Mouse (Mus musculus) stomach, embryonic 15.5 days (tissue): Measurements from ENCODE around the gene Nlrx1. TPM values are rescaled to one million over a fixed set of nuclear protein-coding genes. Genes with fewer than 3 reads are reported as not detected.

ENCODE experiments used
- ATAC-seq: fragments of 200-750 bp; cut with Nextera tagmentation; 2 replicates; pipeline ENCODE4 v1.8.0; 2017; ENCODE audit warnings: low read depth, moderate number of reproducible peaks, moderate TSS enrichment; ENCODE audit not compliant: insufficient read depth, low FRiP score
- H3K27ac ChIP-seq: fragments of 300-500 bp; sonication (generic); 2 replicates; pipeline ENCODE4 v1.5.1; 2015; ENCODE audit warnings: mild to moderate bottlenecking, inconsistent platforms
- H3K27me3 ChIP-seq: fragments of 300-500 bp; sonication (generic); replicated peaks from 2 replicates; pipeline ENCODE4 v1.6.1; 2015; ENCODE audit warnings: inconsistent platforms
- H3K36me3 ChIP-seq: fragments of 300-500 bp; sonication (generic); 2 replicates; pipeline ENCODE4 v1.6.1; 2015; ENCODE audit warnings: inconsistent platforms
- H3K4me1 ChIP-seq: fragments of 300-500 bp; sonication (generic); 2 replicates; pipeline ENCODE4 v1.6.1; 2015; ENCODE audit warnings: inconsistent platforms
- H3K4me2 ChIP-seq: fragments of 300-500 bp; sonication (generic); 2 replicates; pipeline ENCODE4 v1.6.1; 2015; ENCODE audit warnings: mild to moderate bottlenecking, inconsistent platforms
- H3K4me3 ChIP-seq: fragments of 300-500 bp; sonication (generic); replicated peaks from 2 replicates; pipeline ENCODE4 v1.5.1; 2015; ENCODE audit warnings: inconsistent platforms
- H3K9ac ChIP-seq: fragments of 300-500 bp; sonication (generic); 2 replicates; pipeline ENCODE4 v1.6.1; 2015; ENCODE audit warnings: inconsistent platforms
- H3K9me3 ChIP-seq: fragments of 300-500 bp; sonication (generic); 2 replicates; pipeline ENCODE4 v1.6.1; 2016; ENCODE audit warnings: inconsistent platforms
- WGBS: fragments of 180-500 bp; shearing (Covaris S2); methylation state at CpG from one replicate; pipeline ENCODE4 v1.1.7; 2015; 5-methylcytosine and 5-hydroxymethylcytosine counted together
- polyA plus RNA-seq: library from polyadenylated mRNA; unstranded; fragments of >200 nt; fragmentation: Nextera tagmentation; extraction: Ambion mirVana; gene quantifications from 2 replicates; pipeline ENCODE4 v1.2.1, GENCODE M21; 2015

The Nlrx1 gene
- polyA plus RNA-seq, 1 experiment from 2014 or later, result 8.9 TPM

DNA sequence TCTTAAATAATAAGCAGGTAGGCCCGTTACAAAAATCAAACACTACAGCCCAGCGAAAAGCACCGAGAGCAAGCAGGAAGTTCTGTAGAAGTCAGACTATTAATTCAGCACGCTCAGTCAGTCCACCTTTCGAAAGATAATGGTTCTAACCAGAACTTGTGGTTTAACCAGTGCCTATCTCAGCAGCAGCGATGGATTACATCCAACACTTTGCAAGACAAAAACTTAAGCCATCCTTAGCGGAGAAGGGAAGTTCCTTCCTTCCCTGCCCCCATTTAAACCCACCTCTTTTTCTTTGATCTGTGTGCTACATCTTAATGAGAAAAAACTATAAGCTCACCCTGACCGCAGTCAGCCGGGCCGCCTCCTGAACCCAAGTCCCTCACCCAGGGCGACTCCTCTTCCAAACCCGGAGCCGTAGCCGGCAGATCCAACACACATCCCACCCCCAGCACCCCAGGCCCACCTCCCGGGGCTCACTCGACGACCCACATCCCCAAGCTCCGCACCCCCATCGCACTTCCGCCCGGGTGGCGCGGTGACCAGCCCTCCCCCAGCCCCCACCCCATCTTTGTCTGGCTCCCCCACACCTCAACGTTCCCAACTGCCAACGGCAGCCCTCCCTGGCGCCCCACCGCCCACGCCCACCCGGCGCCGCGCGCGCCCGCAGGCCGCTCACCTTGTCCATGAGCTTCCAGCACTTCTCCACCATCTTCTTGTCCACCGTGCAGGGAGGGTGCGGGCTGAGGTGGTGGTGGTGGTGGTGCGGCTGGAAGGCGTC, 35.2 kb downstream of the Nlrx1 start:
- peak; percentile 67 for ATAC-seq
- peaks cover 15% of the 10 kb centered on the region; the same call in 1 of the 2 replicates for H3K4me1 ChIP-seq
- H3K27ac ChIP-seq, result peak overlapping the region; percentile 86
- H3K4me2 ChIP-seq, result peak overlapping the region; percentile 65
- H3K9me3 ChIP-seq, result no peaks in the 10 kb centered on the region
- H3K9ac ChIP-seq, result peak overlapping the region; percentile 56
- WGBS, result under 1% methylated on average over 40 of the region's 40 CpGs
- H3K36me3 ChIP-seq, result no peaks in the 10 kb centered on the region
- H3K27me3 ChIP-seq, result no peaks in the 10 kb centered on the region
- H3K4me3 ChIP-seq, result peak overlapping the region; percentile 56

DNA sequence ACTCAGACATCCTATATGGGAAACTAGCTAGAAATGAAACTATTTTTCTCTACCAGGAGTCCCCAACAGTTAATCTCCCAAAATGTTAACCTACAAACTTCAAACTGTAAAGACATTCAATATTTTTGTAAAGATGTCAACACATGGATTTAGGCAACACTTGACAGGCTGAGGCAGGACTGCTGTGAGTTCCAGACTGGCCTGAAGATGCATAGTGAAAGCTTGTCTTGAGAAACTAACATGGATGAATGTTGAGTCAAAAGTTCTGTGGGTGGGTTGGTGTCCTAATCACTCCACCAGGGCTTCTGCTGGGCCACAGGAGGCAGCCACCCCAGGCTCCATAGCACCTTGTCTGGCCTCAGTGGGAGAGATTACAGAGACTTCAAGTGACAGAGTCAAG, 36.8 kb downstream of the Nlrx1 start:
- peak overlapping the region; percentile 65; the same call in 1 of the 2 replicates for H3K4me2 ChIP-seq
- H3K9me3 ChIP-seq, result no peaks in the 10 kb centered on the region
- peaks cover 15% of the 10 kb centered on the region; the same call in 1 of the 2 replicates for H3K4me1 ChIP-seq
- no peak for ATAC-seq
- H3K27me3 ChIP-seq, result no peaks in the 10 kb centered on the region
- H3K36me3 ChIP-seq, result no peaks in the 10 kb centered on the region
- no peak overlapping the region for H3K9ac ChIP-seq
- no peak overlapping the region for H3K4me3 ChIP-seq
- no peak overlapping the region for H3K27ac ChIP-seq

DNA sequence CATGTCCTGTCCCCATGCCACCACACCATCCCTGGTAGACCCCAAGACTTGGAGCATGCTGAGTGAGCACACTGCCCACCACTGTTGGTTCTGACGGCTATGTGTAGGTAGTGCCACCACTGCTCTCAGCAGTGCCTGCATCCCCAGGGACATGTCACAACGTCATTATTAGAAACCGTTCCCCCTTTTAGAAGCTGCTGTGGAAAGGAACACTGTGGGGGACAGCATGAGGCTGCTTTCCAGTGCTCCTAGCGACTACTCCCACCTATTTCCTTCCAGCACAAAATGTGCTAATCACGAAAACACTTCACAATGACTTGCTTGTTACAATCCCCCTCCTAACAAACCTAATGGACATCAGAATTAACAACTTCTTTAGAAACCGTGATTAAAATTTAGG, 42.4 kb downstream of the Nlrx1 start:
- Histone ChIP-seq H3K27ac (no peak overlapping the region; the same call in 1 of the 2 replicates), H3K36me3 (no peaks in the 10 kb centered on the region), H3K9ac (no peak overlapping the region), H3K27me3 (no peaks in the 10 kb centered on the region), H3K9me3 (no peaks in the 10 kb centered on the region), H3K4me3 (no peak overlapping the region), H3K4me1 (peaks cover 3% of the 10 kb centered on the region; the same call in 1 of the 2 replicates), H3K4me2 (no peak overlapping the region)
- ATAC-seq, result no peak
- 55% methylated on average over 6 of the region's 6 CpGs for WGBS

DNA sequence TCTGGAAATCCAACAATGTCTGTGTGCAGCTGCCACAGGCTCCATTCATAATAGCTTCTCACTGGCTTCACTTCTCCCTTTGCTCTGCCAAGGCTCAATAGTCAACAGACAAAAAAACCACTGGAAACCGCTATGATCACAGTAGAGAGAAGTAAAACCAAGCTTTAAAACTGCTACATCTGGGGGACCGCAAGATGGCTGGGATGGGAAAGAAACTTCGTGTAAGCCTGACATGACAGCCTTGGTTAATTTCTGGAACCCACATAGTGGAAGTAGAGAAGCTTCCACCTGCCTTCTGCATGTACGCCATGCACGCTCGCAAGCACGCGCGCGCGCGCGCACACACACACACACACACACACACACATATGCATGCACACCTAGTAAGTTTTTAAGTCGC, 54.9 kb downstream of the Nlrx1 start:
- no peak overlapping the region for H3K4me2 ChIP-seq
- H3K27me3 ChIP-seq, result no peaks in the 10 kb centered on the region
- no peak overlapping the region; the same call in 1 of the 2 replicates for H3K27ac ChIP-seq
- peaks cover 5% of the 10 kb centered on the region; the same call in 1 of the 2 replicates for H3K36me3 ChIP-seq
- no peak for ATAC-seq
- H3K9ac ChIP-seq, result no peak overlapping the region
- 97% methylated on average over 14 of the region's 14 CpGs for WGBS
- H3K4me1 ChIP-seq, result no peaks in the 10 kb centered on the region
- H3K4me3 ChIP-seq, result no peak overlapping the region
- no peaks in the 10 kb centered on the region for H3K9me3 ChIP-seq

DNA sequence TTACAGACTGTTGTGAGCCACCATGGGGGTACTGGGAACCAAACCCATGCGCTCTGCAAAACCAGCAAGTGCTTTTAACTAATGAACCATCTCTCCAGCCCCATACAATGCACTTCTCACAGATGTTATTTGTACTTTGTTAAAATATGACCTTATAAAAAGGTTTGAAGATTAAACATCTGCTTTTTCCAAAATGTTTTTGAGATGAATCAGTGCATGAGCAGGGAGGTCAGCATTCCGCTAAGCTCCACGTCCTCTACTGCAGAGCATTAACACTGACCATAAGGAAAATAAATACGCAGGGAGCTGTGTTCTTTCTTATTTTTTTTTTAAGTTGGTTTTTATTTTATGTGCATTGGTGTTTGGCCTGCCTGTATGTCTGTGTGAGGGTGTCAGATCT, 56.0 kb downstream of the Nlrx1 start:
- Histone ChIP-seq H3K9me3 (no peaks in the 10 kb centered on the region), H3K9ac (no peak overlapping the region), H3K36me3 (peaks cover 5% of the 10 kb centered on the region; the same call in 1 of the 2 replicates), H3K27ac (no peak overlapping the region), H3K27me3 (no peaks in the 10 kb centered on the region), H3K4me2 (no peak overlapping the region), H3K4me3 (no peak overlapping the region), H3K4me1 (no peaks in the 10 kb centered on the region)
- 77% methylated on average over 4 of the region's 4 CpGs for WGBS
- no peak for ATAC-seq

DNA sequence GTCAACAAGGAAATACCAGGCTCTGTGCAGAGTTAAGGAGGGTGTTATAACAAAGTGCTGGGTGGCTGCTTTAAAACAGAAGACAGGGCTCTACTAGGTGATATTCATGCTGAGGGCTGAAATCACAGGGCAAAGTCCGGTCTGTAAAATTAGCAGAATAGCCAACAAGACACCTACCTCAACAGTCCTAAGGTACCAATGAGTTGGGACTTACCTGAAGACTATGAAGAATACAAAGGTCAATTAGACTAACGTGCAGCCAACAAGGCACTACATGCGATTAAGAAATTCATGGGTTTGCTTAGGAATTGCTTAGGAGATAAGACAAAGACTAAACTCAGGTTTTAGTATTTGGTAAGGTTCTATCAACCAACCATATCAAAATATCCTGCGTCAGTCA, 59.0 kb downstream of the Nlrx1 start:
- Histone ChIP-seq H3K36me3 (peaks cover 5% of the 10 kb centered on the region; the same call in 1 of the 2 replicates), H3K4me3 (no peak overlapping the region), H3K4me1 (no peaks in the 10 kb centered on the region), H3K4me2 (no peak overlapping the region), H3K9me3 (no peaks in the 10 kb centered on the region), H3K27ac (no peak overlapping the region), H3K9ac (no peak overlapping the region), H3K27me3 (no peaks in the 10 kb centered on the region)
- 86% methylated on average over 4 of the region's 4 CpGs for WGBS
- ATAC-seq, result no peak

DNA sequence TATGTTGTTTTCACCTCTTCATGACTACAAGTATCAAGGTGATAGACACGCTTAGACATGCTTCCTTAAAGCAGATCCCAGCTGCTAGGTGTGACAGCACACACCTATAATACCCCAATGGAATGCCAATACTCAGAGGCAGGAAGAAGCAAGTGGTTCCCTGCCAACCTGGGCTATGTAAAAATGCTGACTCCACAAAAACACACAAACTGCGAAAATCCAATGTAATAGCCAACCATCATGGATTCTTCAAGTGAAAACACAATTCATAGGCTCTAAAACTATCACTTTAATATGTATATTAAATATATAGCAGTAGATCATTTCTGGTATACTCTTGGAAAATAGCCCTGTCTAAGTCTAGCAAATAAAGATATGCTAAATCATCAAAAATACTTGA, 60.6 kb downstream of the Nlrx1 start:
- whole genome bisulfite sequencing, result 79% methylated on average over 2 of the region's 2 CpGs
- H3K36me3 ChIP-seq, result peaks cover 5% of the 10 kb centered on the region; the same call in 1 of the 2 replicates
- no peak for ATAC-seq
- no peak overlapping the region for H3K4me2 ChIP-seq
- H3K27me3 ChIP-seq, result no peaks in the 10 kb centered on the region
- no peak overlapping the region for H3K27ac ChIP-seq
- H3K4me1 ChIP-seq, result no peaks in the 10 kb centered on the region
- H3K4me3 ChIP-seq, result no peak overlapping the region
- H3K9ac ChIP-seq, result no peak overlapping the region
- H3K9me3 ChIP-seq, result no peaks in the 10 kb centered on the region

Other genes starting within 250 kb of the Nlrx1 start
- gene Thy1, start 225.2 kb downstream of the Nlrx1 start, polyA plus RNA-seq, result 1.1 and 1.4 TPM in 2 replicates
- 12.0 and 12.9 TPM in 2 replicates for gene Usp2, start 201.6 kb downstream of the Nlrx1 start, polyA plus RNA-seq
- 0.18 TPM in 2 replicates for gene Mfrp, start 166.9 kb downstream of the Nlrx1 start, polyA plus RNA-seq
- 2.8 and 3.3 TPM in 2 replicates for gene C1qtnf5, start 161.4 kb downstream of the Nlrx1 start, polyA plus RNA-seq
- 0.14 and 0.18 TPM in 2 replicates for gene Gm49380, start 155.1 kb downstream of the Nlrx1 start, polyA plus RNA-seq
- gene Rnf26, start 155.1 kb downstream of the Nlrx1 start, polyA plus RNA-seq, result 59.9 and 60.8 TPM in 2 replicates
- 38.3 and 43.0 TPM in 2 replicates for gene Mcam, start 134.1 kb downstream of the Nlrx1 start, polyA plus RNA-seq
- gene Cbl, start 34.5 kb downstream of the Nlrx1 start, polyA plus RNA-seq, result 12.4 and 13.6 TPM in 2 replicates
- 0.23 TPM in 1 of 2 replicates, not detected in the other for gene Ccdc153, start 27.9 kb downstream of the Nlrx1 start, polyA plus RNA-seq
- 2.5 and 2.9 TPM in 2 replicates for gene Pdzd3, start 17.1 kb downstream of the Nlrx1 start, polyA plus RNA-seq
- 4.6 and 5.1 TPM in 2 replicates for gene Abcg4, start 20.0 kb upstream of the Nlrx1 start, polyA plus RNA-seq
- gene Hinfp, start 37.1 kb upstream of the Nlrx1 start, polyA plus RNA-seq, result 20.3 and 21.4 TPM in 2 replicates
- 7.9 and 10.1 TPM in 2 replicates for gene C2cd2l, start 51.7 kb upstream of the Nlrx1 start, polyA plus RNA-seq
- 33.2 and 33.5 TPM in 2 replicates for gene Dpagt1, start 57.4 kb upstream of the Nlrx1 start, polyA plus RNA-seq
- 260 and 267 TPM in 2 replicates for gene H2afx, start 66.1 kb upstream of the Nlrx1 start, polyA plus RNA-seq
- gene Hmbs, start 75.6 kb upstream of the Nlrx1 start, polyA plus RNA-seq, result 155 and 202 TPM in 2 replicates
- 25.8 and 26.4 TPM in 2 replicates for gene Vps11, start 93.1 kb upstream of the Nlrx1 start, polyA plus RNA-seq
- 30.6 and 36.2 TPM in 2 replicates for gene Hyou1, start 110.9 kb upstream of the Nlrx1 start, polyA plus RNA-seq
- gene Slc37a4, start 128.3 kb upstream of the Nlrx1 start, polyA plus RNA-seq, result 31.1 and 34.1 TPM in 2 replicates
- 1,740 and 2,121 TPM in 2 replicates for gene Rps25, start 138.5 kb upstream of the Nlrx1 start, polyA plus RNA-seq
- gene Trappc4, start 139.0 kb upstream of the Nlrx1 start, polyA plus RNA-seq, result 115 and 125 TPM in 2 replicates
- gene Ccdc84, start 150.0 kb upstream of the Nlrx1 start, polyA plus RNA-seq, result 27.4 and 27.9 TPM in 2 replicates
- not detected in 2 replicates for gene Foxr1, start 172.5 kb upstream of the Nlrx1 start, polyA plus RNA-seq
- 18.2 and 26.2 TPM in 2 replicates for gene Upk2, start 186.4 kb upstream of the Nlrx1 start, polyA plus RNA-seq
- gene Bcl9l, start 214.2 kb upstream of the Nlrx1 start, polyA plus RNA-seq, result 12.0 and 12.1 TPM in 2 replicates